In genomic region chr7:92706711-92707110, GRCm38 (mm10) we compare ENCODE assay signal across 24 mouse cellular contexts. TPM values are rescaled to one million over a fixed set of nuclear protein-coding genes. Genes with fewer than 3 reads are reported as not detected.
A peak's percentile ranks its signal among the peaks of the same experiment; 100 is the strongest.
DNase-seq lines count a peak whose midpoint lies in the region; ATAC-seq and TF ChIP-seq lines count a peak whose summit lies in the region.
"Had no signal": no experiment of that assay in that cellular context is flagged by ENCODE, and none has a peak within 500 bp of the region (broad histone marks: within the 10 kb centered on the region; RNA-seq: fewer than 3 reads in every experiment).

No protein-coding gene starts in this region.

- H3K36me3 ChIP-seq in embryonic facial prominence, embryonic 13.5 days, result no peaks in the 10 kb centered on the region
- H3K36me3 ChIP-seq in embryonic facial prominence, embryonic 10.5 days (replicated peaks), result no peaks in the 10 kb centered on the region
- no peaks in the 10 kb centered on the region for H3K36me3 ChIP-seq in heart, embryonic 14.5 days (ENCODE audit: control insufficient read depth, insufficient read depth, low read length)
- H3K36me3 ChIP-seq in testis, adult 2 months (ENCODE audit: control insufficient read depth, insufficient read depth, low read length), result no peaks in the 10 kb centered on the region
- H3K36me3 ChIP-seq: forebrain, embryonic 10.5 days; intestine, embryonic 15.5 days; liver, embryonic 15.5 days; midbrain, embryonic 15.5 days had no signal

- DNase-seq in embryonic facial prominence, embryonic 10.5 days (ENCODE audit: low spot score), result no peak
- DNase-seq in heart, adult 11 months, result no peak
- DNase-seq in left cerebral cortex, adult 2 months (ENCODE audit: extremely low spot score in 1 of 2, low spot score in 2 of 2), result no peak
- no peak for DNase-seq in left cerebral cortex, adult 8-10 months (ENCODE audit: low spot score in 2 of 2)
- no peak for DNase-seq in testis, postnatal 14 days (ENCODE audit: low spot score)
- DNase-seq: adrenal gland, postnatal 10 days; cerebellum, adult 2 months; cerebellum, postnatal 25 days; gastrocnemius, postnatal 25 days; kidney, adult 8-10 months; kidney, postnatal 10 days; right cerebral cortex, postnatal 14 days; thymus, postnatal 36 days had no signal

- H3K9ac ChIP-seq in embryonic facial prominence, embryonic 13.5 days, result no peak overlapping the region
- 0 out of 2 replicates have a peak overlapping the region, but pooled peaks have one; percentile 14 for H3K9ac ChIP-seq in heart, embryonic 14.5 days (ENCODE audit: low read length)
- H3K9ac ChIP-seq: hindbrain, embryonic 14.5 days; intestine, embryonic 15.5 days; liver, embryonic 15.5 days; midbrain, embryonic 15.5 days had no signal

- no peak overlapping the region for H3K4me3 ChIP-seq in embryonic facial prominence, embryonic 13.5 days
- no peak overlapping the region for H3K4me3 ChIP-seq in embryonic facial prominence, embryonic 10.5 days
- H3K4me3 ChIP-seq in heart, embryonic 14.5 days (ENCODE audit: control insufficient read depth in 1 of 2, insufficient read depth in 1 of 2, low read depth in 1 of 2, low read length in 2 of 2), result peak overlapping the region; percentile 17 to 26; a peak in 3 of 4 replicates
- peak overlapping the region; percentile 3; the same call in 1 of the 2 replicates for H3K4me3 ChIP-seq in left cerebral cortex, adult 2 months
- H3K4me3 ChIP-seq in testis, adult 2 months (ENCODE audit: control insufficient read depth, low read depth, low read length), result peak overlapping the region; percentile 15; the same call in 1 of the 2 replicates
- H3K4me3 ChIP-seq: forebrain, embryonic 10.5 days; intestine, embryonic 15.5 days; liver, embryonic 15.5 days; midbrain, embryonic 15.5 days had no signal

- H3K9me3 ChIP-seq in embryonic facial prominence, embryonic 13.5 days, result no peaks in the 10 kb centered on the region
- no peaks in the 10 kb centered on the region for H3K9me3 ChIP-seq in embryonic facial prominence, embryonic 10.5 days
- no peaks in the 10 kb centered on the region for H3K9me3 ChIP-seq in heart, embryonic 14.5 days (ENCODE audit: control insufficient read depth, low read length)
- H3K9me3 ChIP-seq: forebrain, embryonic 10.5 days; intestine, embryonic 15.5 days; liver, embryonic 15.5 days; midbrain, embryonic 15.5 days had no signal

- peak overlapping the region; percentile 10; the same call in 1 of the 2 replicates for H3K4me2 ChIP-seq in embryonic facial prominence, embryonic 13.5 days
- H3K4me2 ChIP-seq in heart, embryonic 14.5 days (ENCODE audit: low read length), result peak overlapping the region; percentile 61
- H3K4me2 ChIP-seq: hindbrain, embryonic 14.5 days; intestine, embryonic 15.5 days; liver, embryonic 15.5 days; midbrain, embryonic 15.5 days had no signal

- TF ChIP-seq CTCF in left cerebral cortex, adult 2 months (IDR thresholded peaks at IDR 0.05), result no peak
- no peak for TF ChIP-seq CTCF in testis, adult 2 months (IDR thresholded peaks at IDR 0.05; ENCODE audit: control insufficient read depth, insufficient read depth, insufficient replicate concordance, low read depth, low read length)

- no peak for TF ChIP-seq POLR2A in testis, adult 2 months (IDR thresholded peaks at IDR 0.05; ENCODE audit: control insufficient read depth, low read depth, low read length)

- peaks cover 7% of the 10 kb centered on the region; the same call in 1 of the 2 replicates for H3K4me1 ChIP-seq in embryonic facial prominence, embryonic 13.5 days
- H3K4me1 ChIP-seq in embryonic facial prominence, embryonic 10.5 days, result no peaks in the 10 kb centered on the region
- H3K4me1 ChIP-seq in heart, embryonic 14.5 days (ENCODE audit: control insufficient read depth in 2 of 2, insufficient read depth in 2 of 2, low read length in 2 of 2), result peaks cover 6 to 10% of the 10 kb centered on the region in 2 experiments; a peak in 1 of 4 replicates
- peaks cover 6% of the 10 kb centered on the region for H3K4me1 ChIP-seq in testis, adult 2 months (ENCODE audit: control insufficient read depth, insufficient read depth, low read length)
- H3K4me1 ChIP-seq: forebrain, embryonic 10.5 days; intestine, embryonic 15.5 days; liver, embryonic 15.5 days; midbrain, embryonic 15.5 days had no signal

- no peak for ATAC-seq in embryonic facial prominence, embryonic 13.5 days (ENCODE audit: insufficient number of reproducible peaks, insufficient read depth, low FRiP score, low TSS enrichment, low read depth)
- ATAC-seq in heart, embryonic 14.5 days (ENCODE audit: insufficient number of reproducible peaks, insufficient read depth, low FRiP score, low read depth), result no peak
- ATAC-seq: activated CD4-positive, CD25-positive, alpha-beta regulatory T cell, adult 4 months; forebrain, embryonic 16.5 days; intestine, embryonic 15.5 days; midbrain, embryonic 15.5 days had no signal

- H3K27ac ChIP-seq in embryonic facial prominence, embryonic 13.5 days, result no peak overlapping the region
- no peak overlapping the region for H3K27ac ChIP-seq in embryonic facial prominence, embryonic 10.5 days (replicated peaks)
- no peak overlapping the region for H3K27ac ChIP-seq in heart, embryonic 14.5 days (replicated peaks in 1 of 2; ENCODE audit: control insufficient read depth in 1 of 2, insufficient read depth in 1 of 2, low read depth in 2 of 2, low read length in 2 of 2)
- H3K27ac ChIP-seq in left cerebral cortex, adult 2 months, result no peak overlapping the region
- H3K27ac ChIP-seq in testis, adult 2 months (ENCODE audit: control insufficient read depth, insufficient read depth, low read depth, low read length), result no peak overlapping the region
- H3K27ac ChIP-seq: forebrain, embryonic 10.5 days; hindbrain, embryonic 14.5 days; intestine, embryonic 15.5 days; liver, embryonic 15.5 days; macrophage; midbrain, embryonic 15.5 days had no signal

- intact Hi-C loops in left cerebral cortex, adult 2 months (cut with DNase I), result no loop called here

- WGBS in embryonic facial prominence, embryonic 13.5 days, result 63% methylated on average over 12 of the region's 12 CpGs
- 81% methylated on average over 12 of the region's 12 CpGs for WGBS in embryonic facial prominence, embryonic 10.5 days
- WGBS in heart, embryonic 14.5 days, result 32% methylated on average over 12 of the region's 12 CpGs

- H3K27me3 ChIP-seq in embryonic facial prominence, embryonic 13.5 days, result no peaks in the 10 kb centered on the region
- no peaks in the 10 kb centered on the region for H3K27me3 ChIP-seq in embryonic facial prominence, embryonic 10.5 days (replicated peaks; ENCODE audit: low read depth, poor library complexity, severe bottlenecking)
- no peaks in the 10 kb centered on the region for H3K27me3 ChIP-seq in heart, embryonic 14.5 days (ENCODE audit: control insufficient read depth, insufficient read depth, low read length)
- H3K27me3 ChIP-seq in testis, adult 2 months (ENCODE audit: control insufficient read depth, insufficient read depth, low read length), result no peaks in the 10 kb centered on the region
- H3K27me3 ChIP-seq: intestine, embryonic 15.5 days; midbrain, embryonic 15.5 days had no signal

RNA-seq across cellular contexts. Expression of gene Rab30, which starts 34.7 kb away (rescaled TPM):
- 22.5 and 23.0 TPM in 2 replicates for polyA plus RNA-seq in embryonic facial prominence, embryonic 13.5 days (2015; fragmentation: Nextera tagmentation; extraction: Ambion mirVana)
- 9.1 and 12.3 TPM in 2 replicates for polyA plus RNA-seq in embryonic facial prominence, embryonic 10.5 days (2016; fragmentation: Nextera tagmentation; extraction: Ambion mirVana)
- 6.6 and 7.5 TPM in 2 replicates for polyA plus RNA-seq in heart, embryonic 14.5 days (2014; fragmentation: Nextera tagmentation; extraction: Ambion mirVana)
- total RNA-seq in left cerebral cortex, adult 2 months (2021), result 10 to 100 TPM; 38.7 to 43.6 TPM
- 10 to 100 TPM; 42.1 to 51.0 (median 47.8) TPM for total RNA-seq in left cerebral cortex, adult 8-10 months (2022)
- polyA plus RNA-seq in testis, adult 2 months (2012; rRNA removed), result 0.63 and 1.3 TPM in 2 replicates

RNA-seq across cellular contexts. Expression of gene Pcf11, which starts 37.0 kb away (rescaled TPM):
- polyA plus RNA-seq in embryonic facial prominence, embryonic 13.5 days (2015; fragmentation: Nextera tagmentation; extraction: Ambion mirVana), result 27.2 and 32.5 TPM in 2 replicates
- polyA plus RNA-seq in embryonic facial prominence, embryonic 10.5 days (2016; fragmentation: Nextera tagmentation; extraction: Ambion mirVana), result 18.4 and 20.6 TPM in 2 replicates
- 12.8 and 14.0 TPM in 2 replicates for polyA plus RNA-seq in heart, embryonic 14.5 days (2014; fragmentation: Nextera tagmentation; extraction: Ambion mirVana)
- 10 to 100 TPM; 52.8 to 72.0 TPM for total RNA-seq in left cerebral cortex, adult 2 months (2021)
- total RNA-seq in left cerebral cortex, adult 8-10 months (2022), result 10 to 100 TPM; 52.4 to 61.7 (median 57.1) TPM
- polyA plus RNA-seq in testis, adult 2 months (2012; rRNA removed), result 40.4 and 43.8 TPM in 2 replicates

Comparison
In these comparisons a context has a peak if more than half of its experiments do, and no peak if none do; other contexts are left out.
1. H3K4me3 ChIP-seq: peak in heart, embryonic 14.5 days (2 of 2), left cerebral cortex, adult 2 months (single experiment) and testis, adult 2 months (single experiment); none in embryonic facial prominence, embryonic 13.5 days (single experiment) and embryonic facial prominence, embryonic 10.5 days (single experiment).